Mouse (Mus musculus) central nervous system, embryonic 14 days (tissue): Measurements from ENCODE around the gene Cntn4. TPM values are rescaled to one million over a fixed set of nuclear protein-coding genes. Genes with fewer than 3 reads are reported as not detected.

ENCODE experiments used
- polyA plus RNA-seq: library from polyadenylated mRNA; depleted of rRNA; stranded (reverse); fragments of >200 nt; gene quantifications from 2 replicates; pipeline ENCODE4 v1.2.3, GENCODE M21; 2012; rRNA removed

The Cntn4 gene
- 5.9 and 6.6 TPM in 2 replicates for polyA plus RNA-seq

DNA sequence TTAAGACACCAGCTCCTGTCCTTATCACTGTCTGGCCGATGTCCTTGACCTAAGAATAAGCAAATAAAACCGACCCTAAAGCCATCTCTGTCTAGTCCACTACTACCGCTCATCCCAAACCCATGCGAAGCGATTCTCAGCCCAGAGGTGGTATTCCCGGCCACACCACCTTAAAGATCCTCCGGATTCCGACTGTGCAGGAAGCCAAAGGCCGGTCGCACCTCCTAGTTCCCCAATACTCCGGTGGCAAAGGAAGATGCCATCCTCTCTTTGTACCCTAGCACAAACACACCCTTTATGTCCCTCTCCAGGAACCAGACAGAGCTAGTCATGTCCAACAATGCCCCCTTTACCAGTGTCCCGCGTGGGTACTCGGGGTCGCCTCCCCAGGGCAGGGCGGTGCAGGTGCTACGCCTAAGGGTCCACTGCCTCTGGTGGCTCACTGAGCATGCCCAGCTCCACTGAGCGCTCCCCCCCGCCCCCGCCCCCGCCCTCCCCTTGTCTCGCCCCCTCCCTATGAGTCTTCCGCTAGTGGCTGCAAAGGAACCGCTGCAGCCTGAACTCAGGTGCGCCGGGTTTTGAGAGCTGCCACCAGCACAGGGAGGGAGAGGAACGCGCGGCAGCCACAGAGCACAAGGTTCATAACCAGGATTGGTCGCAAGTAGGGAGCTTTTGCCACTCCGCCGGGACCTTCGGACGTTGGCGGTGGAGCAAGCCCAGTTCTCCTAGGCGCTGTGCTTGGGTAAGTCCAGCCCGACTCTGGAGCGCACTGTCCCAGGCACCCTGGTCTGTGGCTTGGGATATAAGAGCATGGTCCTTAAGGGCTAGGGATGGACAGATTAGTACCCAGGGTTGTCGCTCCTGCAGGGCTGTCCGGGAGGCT is at the start of gene Cntn4:
Cntn4 (plus strand) TSS at position 512 of the 883 bp plus-strand sequence.

